Mouse (Mus musculus) neural tube, embryonic 14.5 days (tissue): ENCODE results near the gene Mettl7a2. TPM values are rescaled to one million over a fixed set of nuclear protein-coding genes. Genes with fewer than 3 reads are reported as not detected.

Source experiments
- ATAC-seq: fragments of 200-750 bp; cut with Nextera tagmentation; 2 replicates; pipeline ENCODE4 v1.8.0; 2017; ENCODE audit warnings: low read depth, mild to moderate bottlenecking, moderate TSS enrichment, moderate library complexity
- H3K27ac ChIP-seq: fragments of 300-500 bp; sonication (generic); 2 replicates; pipeline ENCODE4 v1.5.1; 2014; ENCODE audit warnings: low read depth, mild to moderate bottlenecking, control low read depth, low read length, moderate library complexity, mixed read lengths
- H3K27me3 ChIP-seq: fragments of 300-500 bp; sonication (generic); 2 replicates; pipeline ENCODE4 v1.6.1; 2014; ENCODE audit warnings: low read length; ENCODE audit not compliant: control insufficient read depth, insufficient read depth
- H3K36me3 ChIP-seq: fragments of 300-500 bp; sonication (generic); 2 replicates; pipeline ENCODE4 v1.6.1; 2014; ENCODE audit warnings: low read length, mixed read lengths; ENCODE audit not compliant: control insufficient read depth, insufficient read depth
- H3K4me1 ChIP-seq: fragments of 300-500 bp; sonication (generic); 2 replicates; pipeline ENCODE4 v1.6.1; 2014; ENCODE audit warnings: low read length; ENCODE audit not compliant: control insufficient read depth, insufficient read depth
- H3K4me2 ChIP-seq: fragments of 300-500 bp; sonication (generic); 2 replicates; pipeline ENCODE4 v1.6.1; 2014; ENCODE audit warnings: mild to moderate bottlenecking, low read depth, low read length, control low read depth
- H3K4me3 ChIP-seq: fragments of 300-500 bp; sonication (generic); 2 replicates; pipeline ENCODE4 v1.5.1; 2014; ENCODE audit warnings: low read depth, low read length, control low read depth, mixed read lengths
- H3K9ac ChIP-seq: fragments of 300-500 bp; sonication (generic); replicated peaks from 2 replicates; pipeline ENCODE4 v1.6.1; 2014; ENCODE audit warnings: low read depth, mild to moderate bottlenecking, control low read depth, low read length, mixed read lengths
- H3K9me3 ChIP-seq: fragments of 300-500 bp; sonication (generic); 2 replicates; pipeline ENCODE4 v1.6.1; 2016; ENCODE audit warnings: low read length; ENCODE audit not compliant: control insufficient read depth
- WGBS: fragments of 180-500 bp; shearing (Covaris S2); extraction: QIAGEN DNeasy Blood & Tissue Kit; methylation state at CpG from one replicate; pipeline ENCODE4 v1.1.7; 2014; 5-methylcytosine and 5-hydroxymethylcytosine counted together
- polyA plus RNA-seq: library from polyadenylated mRNA; unstranded; fragments of >200 nt; fragmentation: Nextera tagmentation; extraction: Ambion mirVana; gene quantifications from 2 replicates; pipeline ENCODE4 v1.2.1, GENCODE M21; 2014

Gene Mettl7a2
- polyA plus RNA-seq, 1 experiment from 2014 or later, result not detected

DNA sequence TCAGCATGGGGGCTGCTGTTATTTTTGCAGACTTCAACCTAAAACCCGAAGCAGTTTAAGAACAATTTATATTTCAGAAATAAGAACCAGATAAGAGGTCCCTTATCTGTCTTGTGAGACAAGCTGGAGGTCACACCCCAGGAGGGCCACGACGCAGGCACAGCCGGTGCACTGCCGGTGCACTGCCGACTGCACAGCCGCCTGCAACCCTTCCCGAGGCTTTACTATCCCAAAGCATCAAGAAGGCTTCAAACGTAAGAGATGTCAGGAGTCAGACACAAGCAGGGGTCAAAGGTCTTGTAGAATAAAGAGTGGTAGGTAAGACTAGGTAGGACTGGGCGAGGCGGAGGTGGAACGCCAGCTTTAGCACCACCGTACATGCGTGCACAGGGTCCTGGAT lies 49.3 kb downstream of the Mettl7a2 start:
- Histone ChIP-seq H3K4me2 (no peak overlapping the region), H3K9me3 (no peaks in the 10 kb centered on the region), H3K4me1 (no peaks in the 10 kb centered on the region), H3K27ac (no peak overlapping the region), H3K9ac (no peak overlapping the region), H3K27me3 (no peaks in the 10 kb centered on the region), H3K36me3 (peaks cover 75% of the 10 kb centered on the region), H3K4me3 (no peak overlapping the region)
- WGBS, result 94% methylated on average over 14 of the region's 14 CpGs
- no peak for ATAC-seq

DNA sequence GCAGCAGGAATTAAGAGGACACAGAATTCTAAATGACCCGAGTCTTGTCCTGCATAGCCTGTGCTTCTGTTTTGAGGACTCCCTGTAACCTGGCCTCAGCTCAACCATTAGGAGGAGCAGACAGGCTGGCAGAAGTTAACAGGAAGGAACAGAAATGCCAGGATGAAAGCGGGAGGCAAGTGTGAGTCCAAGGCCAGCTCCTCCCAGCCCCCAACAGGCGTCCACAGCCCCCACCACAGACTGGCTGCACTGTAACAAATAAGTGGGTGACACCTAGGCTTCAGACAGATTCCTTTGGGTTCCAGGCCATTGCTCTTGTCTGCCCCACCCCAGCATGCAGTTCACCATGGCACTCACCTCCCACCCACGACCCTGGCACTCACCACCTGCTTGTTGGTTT lies 49.8 kb downstream of the Mettl7a2 start:
- no peaks in the 10 kb centered on the region for H3K27me3 ChIP-seq
- no peak overlapping the region for H3K9ac ChIP-seq
- no peak overlapping the region for H3K4me2 ChIP-seq
- H3K36me3 ChIP-seq, result peaks cover 75% of the 10 kb centered on the region
- H3K9me3 ChIP-seq, result no peaks in the 10 kb centered on the region
- H3K4me1 ChIP-seq, result no peaks in the 10 kb centered on the region
- no peak overlapping the region for H3K4me3 ChIP-seq
- no peak overlapping the region for H3K27ac ChIP-seq
- ATAC-seq, result no peak
- WGBS, result 94% methylated on average over 4 of the region's 4 CpGs

DNA sequence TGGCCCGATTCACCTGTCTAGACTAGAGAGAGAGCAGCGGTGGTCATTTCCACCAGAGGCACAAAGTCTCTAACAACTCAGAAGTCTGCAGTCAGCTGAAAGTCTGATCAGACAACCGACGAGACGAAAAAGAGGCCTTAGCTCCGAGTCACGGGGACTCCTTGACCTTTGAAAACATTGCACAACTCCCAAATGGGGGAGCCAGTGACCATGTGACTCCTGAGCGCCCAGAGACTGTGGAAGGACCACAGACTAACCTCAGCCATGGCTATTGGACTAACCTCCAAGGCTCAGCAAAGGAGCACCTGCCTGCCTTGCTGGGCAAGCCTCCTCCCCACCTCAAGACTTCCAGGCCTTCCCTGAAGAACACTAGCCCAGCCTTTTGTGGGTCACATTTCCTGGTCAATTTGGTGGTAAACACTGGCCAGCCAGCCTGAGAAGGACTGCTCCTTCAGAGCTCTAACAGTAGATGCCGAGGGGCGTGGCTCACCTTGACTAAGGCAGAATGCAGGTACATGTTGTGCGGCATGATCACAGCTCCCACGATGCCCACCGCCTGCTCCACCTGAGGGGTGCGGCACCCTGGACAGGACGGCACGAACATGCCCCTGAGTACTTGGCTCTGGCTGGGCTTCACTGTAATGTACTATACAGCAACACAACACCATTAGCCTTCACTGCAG lies 50.5 kb downstream of the Mettl7a2 start:
- ATAC-seq, result no peak
- Histone ChIP-seq H3K9ac (no peak overlapping the region), H3K36me3 (peaks cover 72% of the 10 kb centered on the region), H3K9me3 (no peaks in the 10 kb centered on the region), H3K4me2 (no peak overlapping the region), H3K27me3 (no peaks in the 10 kb centered on the region), H3K4me1 (no peaks in the 10 kb centered on the region), H3K27ac (no peak overlapping the region), H3K4me3 (no peak overlapping the region)
- 95% methylated on average over 16 of the region's 16 CpGs for WGBS

GRCm38 (mm10) chr15:100406088-100406487 lies 53.1 kb downstream of the Mettl7a2 start:
- 94% methylated on average over 5 of the region's 5 CpGs for WGBS
- no peak overlapping the region for H3K9ac ChIP-seq
- H3K27me3 ChIP-seq, result no peaks in the 10 kb centered on the region
- no peak for ATAC-seq
- H3K4me3 ChIP-seq, result no peak overlapping the region
- H3K36me3 ChIP-seq, result peaks cover 53% of the 10 kb centered on the region
- H3K9me3 ChIP-seq, result no peaks in the 10 kb centered on the region
- H3K4me1 ChIP-seq, result no peaks in the 10 kb centered on the region
- no peak overlapping the region for H3K27ac ChIP-seq
- no peak overlapping the region for H3K4me2 ChIP-seq

- no peaks in the 10 kb centered on the region for H3K4me1 ChIP-seq
- WGBS, result 61% methylated on average over 14 of the region's 14 CpGs
These were observed 58.1 kb downstream of the Mettl7a2 start for GRCm38 (mm10) chr15:100410918-100411672.

More at GRCm38 (mm10) chr15:100410918-100411672, 58.1 kb downstream of the Mettl7a2 start:
- Histone ChIP-seq H3K4me2 (no peak overlapping the region), H3K9ac (no peak overlapping the region), H3K27ac (no peak overlapping the region), H3K36me3 (peaks cover 15% of the 10 kb centered on the region), H3K9me3 (no peaks in the 10 kb centered on the region), H3K27me3 (no peaks in the 10 kb centered on the region), H3K4me3 (no peak overlapping the region)
- no peak for ATAC-seq

Other genes with a start within 250 kb of the Mettl7a2 start
- 14.6 TPM in 2 replicates for gene Atf1, start 125.4 kb upstream of the Mettl7a2 start, polyA plus RNA-seq
- gene Tmprss12, start 72.4 kb upstream of the Mettl7a2 start, polyA plus RNA-seq, result not detected in 2 replicates
- 2.8 and 3.6 TPM in 2 replicates for gene Mettl7a1, start 49.1 kb upstream of the Mettl7a2 start, polyA plus RNA-seq
- 0.17 and 1.2 TPM in 2 replicates for gene Mettl7a3, start 18.3 kb upstream of the Mettl7a2 start, polyA plus RNA-seq
- 0.42 and 1.2 TPM in 2 replicates for gene Methig1, start 51 bp upstream of the Mettl7a2 start, polyA plus RNA-seq
- 1.8 TPM in 1 of 2 replicates, not detected in the other for gene Higd1c, start 11.3 kb downstream of the Mettl7a2 start, polyA plus RNA-seq
- gene Gm5475, start 68.9 kb downstream of the Mettl7a2 start, polyA plus RNA-seq, result not detected in 2 replicates
- 20.5 and 21.4 TPM in 2 replicates for gene Slc11a2, start 71.9 kb downstream of the Mettl7a2 start, polyA plus RNA-seq
- gene Letmd1, start 115.8 kb downstream of the Mettl7a2 start, polyA plus RNA-seq, result 56.7 and 62.5 TPM in 2 replicates
- gene Csrnp2, start 142.3 kb downstream of the Mettl7a2 start, polyA plus RNA-seq, result 43.0 and 50.0 TPM in 2 replicates
- gene Tfcp2, start 198.8 kb downstream of the Mettl7a2 start, polyA plus RNA-seq, result 32.0 and 33.4 TPM in 2 replicates
- 47.6 and 49.7 TPM in 2 replicates for gene Pou6f1, start 246.8 kb downstream of the Mettl7a2 start, polyA plus RNA-seq